Mouse (Mus musculus) hindbrain, embryonic 12.5 days (tissue): ENCODE measurements at regions not wholly inside any gene's neighbourhood (a gene's known extent, or its start where the extent isn't known, plus 50 kb on each side); places are given as distances from the start of the nearest gene placed in this dataset.
A peak's percentile ranks its signal among the peaks of the same experiment; 100 is the strongest.

Experiments
- ATAC-seq: fragments of 200-750 bp; cut with Nextera tagmentation; 2 replicates; pipeline ENCODE4 v1.8.0; 2017; ENCODE audit warnings: moderate TSS enrichment; ENCODE audit not compliant: low FRiP score
- H3K27ac ChIP-seq: fragments of 300-500 bp; sonication (generic); 2 replicates; pipeline ENCODE4 v1.5.1; 2016; ENCODE audit warnings: mild to moderate bottlenecking
- H3K27me3 ChIP-seq: fragments of 300-500 bp; sonication (generic); 2 replicates; pipeline ENCODE4 v1.6.1; 2016; ENCODE audit warnings: mild to moderate bottlenecking
- H3K36me3 ChIP-seq: fragments of 300-500 bp; sonication (generic); 2 replicates; pipeline ENCODE4 v1.6.1; 2016; ENCODE audit warnings: mild to moderate bottlenecking
- H3K4me1 ChIP-seq: fragments of 300-500 bp; sonication (generic); 2 replicates; pipeline ENCODE4 v1.6.1; 2016
- H3K4me2 ChIP-seq: fragments of 300-500 bp; sonication (generic); replicated peaks from 2 replicates; pipeline ENCODE4 v1.6.1; 2016; ENCODE audit warnings: mild to moderate bottlenecking
- H3K4me3 ChIP-seq: fragments of 300-500 bp; sonication (generic); 2 replicates; pipeline ENCODE4 v1.5.1; 2016; ENCODE audit warnings: mild to moderate bottlenecking
- H3K9ac ChIP-seq: fragments of 300-500 bp; sonication (generic); 2 replicates; pipeline ENCODE4 v1.6.1; 2016; ENCODE audit warnings: mild to moderate bottlenecking, moderate library complexity
- H3K9me3 ChIP-seq: fragments of 300-500 bp; sonication (generic); replicated peaks from 2 replicates; pipeline ENCODE4 v1.6.1; 2016; ENCODE audit warnings: mild to moderate bottlenecking
- WGBS: fragments of 180-500 bp; shearing (Covaris S2); methylation state at CpG from one replicate; pipeline ENCODE4 v1.1.7; 2016; 5-methylcytosine and 5-hydroxymethylcytosine counted together

- Histone ChIP-seq H3K9ac (no peak overlapping the region), H3K4me2 (no peak overlapping the region), H3K27me3 (no peaks in the 10 kb centered on the region), H3K4me3 (no peak overlapping the region), H3K9me3 (no peaks in the 10 kb centered on the region), H3K4me1 (no peaks in the 10 kb centered on the region), H3K27ac (no peak overlapping the region), H3K36me3 (no peaks in the 10 kb centered on the region)
- ATAC-seq = no peak
- 85% methylated on average over 1 of the region's 1 CpGs for WGBS
These were observed 113.6 kb upstream of the Rnd3 start for GRCm38 (mm10) chr2:51262506-51262905.

- Histone ChIP-seq H3K27me3 (no peaks in the 10 kb centered on the region), H3K4me3 (no peak overlapping the region), H3K27ac (no peak overlapping the region), H3K36me3 (no peaks in the 10 kb centered on the region), H3K9me3 (no peaks in the 10 kb centered on the region), H3K9ac (no peak overlapping the region), H3K4me2 (no peak overlapping the region), H3K4me1 (peaks cover 7% of the 10 kb centered on the region; the same call in 1 of the 2 replicates)
- WGBS = 51% methylated on average over 6 of the region's 6 CpGs
- peak; percentile 35; the same call in 1 of the 2 replicates for ATAC-seq
These were observed 101.9 kb upstream of the Rnd3 start for GRCm38 (mm10) chr2:51250798-51251197.

DNA sequence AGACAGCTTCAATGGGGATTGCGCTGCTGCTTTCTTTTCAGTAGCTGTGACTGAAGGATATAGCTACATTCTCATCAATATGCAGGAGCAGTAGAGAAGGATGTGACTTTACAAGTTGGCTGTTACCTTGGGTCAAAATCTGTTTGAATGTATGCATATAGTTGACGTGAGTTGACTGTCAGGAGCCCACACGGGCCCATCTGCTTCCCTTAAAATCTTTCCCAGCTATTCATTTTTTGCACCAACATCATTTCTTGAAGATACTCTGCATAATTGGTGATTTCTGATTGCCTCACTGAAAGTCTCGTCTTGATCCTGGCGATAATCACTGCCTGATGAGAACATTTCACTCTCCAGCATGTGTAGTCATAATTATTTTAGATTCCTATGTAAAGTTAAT, 92.7 kb upstream of the Rnd3 start:
- ATAC-seq = no peak
- Histone ChIP-seq H3K4me3 (no peak overlapping the region), H3K27ac (no peak overlapping the region), H3K9ac (no peak overlapping the region), H3K4me1 (peaks cover 7% of the 10 kb centered on the region), H3K27me3 (no peaks in the 10 kb centered on the region), H3K9me3 (no peaks in the 10 kb centered on the region), H3K4me2 (no peak overlapping the region), H3K36me3 (no peaks in the 10 kb centered on the region)
- WGBS = 65% methylated on average over 5 of the region's 5 CpGs

- Histone ChIP-seq H3K4me1 (peaks cover 7% of the 10 kb centered on the region), H3K9me3 (no peaks in the 10 kb centered on the region), H3K27ac (no peak overlapping the region), H3K4me3 (no peak overlapping the region), H3K36me3 (no peaks in the 10 kb centered on the region), H3K9ac (no peak overlapping the region), H3K4me2 (no peak overlapping the region), H3K27me3 (no peaks in the 10 kb centered on the region)
- WGBS = 94% methylated on average over 1 of the region's 1 CpGs
- no peak for ATAC-seq
These were observed 91.1 kb upstream of the Rnd3 start for GRCm38 (mm10) chr2:51240000-51240399.

- Histone ChIP-seq H3K9me3 (no peaks in the 10 kb centered on the region), H3K27me3 (no peaks in the 10 kb centered on the region), H3K4me3 (no peak overlapping the region), H3K36me3 (no peaks in the 10 kb centered on the region), H3K4me1 (peaks cover 7% of the 10 kb centered on the region), H3K4me2 (no peak overlapping the region), H3K27ac (no peak overlapping the region), H3K9ac (no peak overlapping the region)
- WGBS = 60% methylated on average over 4 of the region's 4 CpGs
- no peak for ATAC-seq
These were observed 90.1 kb upstream of the Rnd3 start for GRCm38 (mm10) chr2:51238992-51239391.

DNA sequence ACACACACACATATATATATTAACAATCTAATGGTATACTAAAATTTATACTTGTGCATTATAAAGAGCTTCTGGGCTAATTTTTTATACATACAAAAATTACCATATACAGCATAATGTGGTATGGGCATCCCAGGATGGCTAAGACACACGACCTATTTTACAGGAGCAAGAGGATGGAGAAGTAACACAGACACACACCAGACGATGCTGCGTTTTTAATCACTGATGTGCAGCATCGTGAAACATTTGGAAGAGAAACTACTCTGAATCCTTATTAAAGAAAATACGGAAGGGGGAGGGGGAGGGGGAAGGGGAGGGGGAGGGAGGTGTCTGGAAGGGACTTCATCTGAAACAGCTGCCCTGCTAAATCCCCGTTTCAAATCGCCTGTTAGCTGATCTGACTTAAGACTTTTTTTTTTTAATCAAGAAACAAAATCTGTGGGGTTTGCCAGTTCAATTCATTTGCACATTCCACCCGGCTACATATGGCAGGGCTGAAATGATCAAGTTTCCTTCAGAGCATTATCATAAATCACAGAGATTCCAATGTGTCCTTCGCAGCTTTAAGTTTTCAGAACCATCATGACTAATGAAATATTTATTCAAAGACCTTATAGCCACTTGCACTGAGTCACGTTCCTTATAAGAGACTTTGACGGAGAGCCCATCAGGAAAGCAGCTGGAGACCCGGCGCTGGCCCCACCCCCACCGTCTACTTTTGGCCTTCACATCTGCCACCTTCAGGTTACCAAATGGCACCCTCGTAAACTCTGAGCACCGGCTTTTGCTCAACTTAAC, 89.4 kb upstream of the Rnd3 start:
- Histone ChIP-seq H3K9me3 (no peaks in the 10 kb centered on the region), H3K4me1 (peaks cover 7% of the 10 kb centered on the region), H3K36me3 (no peaks in the 10 kb centered on the region), H3K9ac (no peak overlapping the region), H3K27ac (no peak overlapping the region), H3K4me2 (peak overlapping the region; percentile 33), H3K27me3 (no peaks in the 10 kb centered on the region), H3K4me3 (no peak overlapping the region)
- WGBS = 15% methylated on average over 16 of the region's 16 CpGs
- peak; percentile 48; the same call in 1 of the 2 replicates for ATAC-seq

- H3K4me3 ChIP-seq = no peak overlapping the region
- no peak overlapping the region for H3K9ac ChIP-seq
- H3K27me3 ChIP-seq = no peaks in the 10 kb centered on the region
- H3K9me3 ChIP-seq = no peaks in the 10 kb centered on the region
- no peaks in the 10 kb centered on the region for H3K36me3 ChIP-seq
- ATAC-seq = no peak
- H3K4me2 ChIP-seq = no peak overlapping the region
- WGBS = 85% methylated on average over 10 of the region's 10 CpGs
- peaks cover 7% of the 10 kb centered on the region for H3K4me1 ChIP-seq
- no peak overlapping the region for H3K27ac ChIP-seq
These were observed 88.5 kb upstream of the Rnd3 start for GRCm38 (mm10) chr2:51237451-51237850.

GRCm38 (mm10) chr2:51236852-51237251, 87.9 kb upstream of the Rnd3 start:
- Histone ChIP-seq H3K9me3 (no peaks in the 10 kb centered on the region), H3K27me3 (no peaks in the 10 kb centered on the region), H3K4me3 (no peak overlapping the region), H3K9ac (no peak overlapping the region), H3K4me2 (no peak overlapping the region), H3K4me1 (peaks cover 7% of the 10 kb centered on the region), H3K36me3 (no peaks in the 10 kb centered on the region), H3K27ac (no peak overlapping the region)
- 72% methylated on average over 3 of the region's 3 CpGs for WGBS
- no peak for ATAC-seq

DNA sequence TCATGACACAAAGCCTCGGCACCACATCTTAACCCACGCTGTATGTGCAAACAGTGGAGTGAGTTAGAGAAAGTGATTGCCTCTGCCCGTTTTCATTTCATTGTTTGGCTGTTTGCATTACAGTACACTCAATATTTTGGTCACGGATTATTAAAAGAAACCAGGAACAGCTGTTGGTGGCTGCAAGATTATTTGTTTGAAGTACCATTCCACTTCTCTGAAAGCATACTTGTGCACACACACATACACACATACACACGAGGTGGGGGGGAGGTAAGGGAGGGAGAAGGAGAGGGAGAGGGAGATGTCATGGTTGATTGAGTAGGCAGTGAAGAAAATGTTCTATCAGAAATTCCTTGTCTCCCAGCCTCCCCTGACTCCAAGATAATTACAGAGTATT, 85.5 kb upstream of the Rnd3 start:
- Histone ChIP-seq H3K27me3 (no peaks in the 10 kb centered on the region), H3K4me1 (peaks cover 7% of the 10 kb centered on the region), H3K36me3 (no peaks in the 10 kb centered on the region), H3K4me2 (no peak overlapping the region), H3K9me3 (no peaks in the 10 kb centered on the region), H3K4me3 (no peak overlapping the region), H3K9ac (no peak overlapping the region), H3K27ac (no peak overlapping the region)
- 68% methylated on average over 5 of the region's 5 CpGs for WGBS
- no peak for ATAC-seq

GRCm38 (mm10) chr2:51222851-51223250, 73.9 kb upstream of the Rnd3 start:
- no peak overlapping the region for H3K4me2 ChIP-seq
- WGBS = 42% methylated on average over 1 of the region's 1 CpGs
- H3K27me3 ChIP-seq = no peaks in the 10 kb centered on the region
- H3K9me3 ChIP-seq = no peaks in the 10 kb centered on the region
- no peaks in the 10 kb centered on the region for H3K4me1 ChIP-seq
- no peaks in the 10 kb centered on the region for H3K36me3 ChIP-seq
- ATAC-seq = no peak
- H3K27ac ChIP-seq = no peak overlapping the region
- H3K4me3 ChIP-seq = no peak overlapping the region
- no peak overlapping the region for H3K9ac ChIP-seq

- WGBS = 67% methylated on average over 6 of the region's 6 CpGs
- Histone ChIP-seq H3K4me3 (no peak overlapping the region), H3K27ac (no peak overlapping the region), H3K27me3 (no peaks in the 10 kb centered on the region), H3K36me3 (no peaks in the 10 kb centered on the region), H3K9ac (no peak overlapping the region), H3K4me2 (no peak overlapping the region), H3K4me1 (no peaks in the 10 kb centered on the region), H3K9me3 (no peaks in the 10 kb centered on the region)
- ATAC-seq = no peak
These were observed 70.8 kb upstream of the Rnd3 start for GRCm38 (mm10) chr2:51219714-51220113.

- no peak overlapping the region for H3K4me3 ChIP-seq
- WGBS = 73% methylated on average over 7 of the region's 7 CpGs
- no peak for ATAC-seq
These were observed 58.5 kb upstream of the Rnd3 start for GRCm38 (mm10) chr2:51207150-51208022.

More at GRCm38 (mm10) chr2:51207150-51208022, 58.5 kb upstream of the Rnd3 start:
- H3K36me3 ChIP-seq = no peaks in the 10 kb centered on the region
- no peak overlapping the region for H3K27ac ChIP-seq
- H3K9me3 ChIP-seq = no peaks in the 10 kb centered on the region
- no peaks in the 10 kb centered on the region for H3K27me3 ChIP-seq
- 0 out of 2 replicates have a peak, but pooled peaks cover 4% of the 10 kb centered on the region for H3K4me1 ChIP-seq
- H3K4me2 ChIP-seq = no peak overlapping the region
- no peak overlapping the region for H3K9ac ChIP-seq
